Mouse (Mus musculus): ENCODE data around the gene Gm8126.
"Not testable (repeated sequence)": the region's sequence is repeated elsewhere in the genome, so short reads cannot be mapped to it uniquely, and the experiment has no call there.

DNA sequence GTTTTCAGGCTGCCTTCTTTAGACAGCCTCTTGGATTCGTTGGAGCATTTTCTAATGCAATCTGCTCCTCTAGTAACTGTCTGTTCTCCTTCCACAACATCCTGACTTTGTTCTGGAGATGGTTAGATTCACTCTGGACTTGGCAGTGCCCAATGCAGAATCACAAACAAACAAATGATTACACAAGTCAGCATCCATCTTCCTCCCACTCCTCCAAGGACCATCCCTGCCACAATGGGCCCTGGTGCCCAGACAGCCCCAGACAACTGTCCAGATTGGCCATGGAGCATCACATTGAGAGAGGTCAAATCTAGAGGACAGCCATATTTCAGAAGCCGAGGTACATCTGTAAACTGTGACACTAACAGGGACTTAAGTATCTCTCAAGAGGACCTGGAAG, 19.0 kb downstream of the Gm8126 start:
- not testable (repeated sequence) for TF ChIP-seq CTCF, EP300 (IDR thresholded peaks at IDR 0.05; ENCODE audit: low read depth)

Measured in heart, postnatal 0 days (tissue).